Mouse (Mus musculus) thymus, adult 2 months (tissue): ENCODE measurements at regions not wholly inside any gene's neighbourhood (a gene's known extent, or its start where the extent isn't known, plus 50 kb on each side); places are given as distances from the start of the nearest gene placed in this dataset.

ENCODE experiments used
- CTCF ChIP-seq: fragments of 200-500 bp; IDR thresholded peaks from 2 replicates; pipeline ENCODE4 v1.5.1; 2012; ENCODE audit warnings: mild to moderate bottlenecking, control low read depth, low read length, moderate library complexity, borderline replicate concordance; ENCODE audit not compliant: control insufficient read depth, poor library complexity, insufficient read depth; ENCODE audit errors: extremely low read depth
- POLR2A ChIP-seq: fragments of 200-500 bp; IDR thresholded peaks from 2 replicates; pipeline ENCODE4 v1.6.1; 2012; ENCODE audit warnings: mild to moderate bottlenecking, low read length, control low read depth, moderate library complexity; ENCODE audit not compliant: control insufficient read depth, poor library complexity, insufficient read depth; ENCODE audit errors: extremely low read depth

DNA sequence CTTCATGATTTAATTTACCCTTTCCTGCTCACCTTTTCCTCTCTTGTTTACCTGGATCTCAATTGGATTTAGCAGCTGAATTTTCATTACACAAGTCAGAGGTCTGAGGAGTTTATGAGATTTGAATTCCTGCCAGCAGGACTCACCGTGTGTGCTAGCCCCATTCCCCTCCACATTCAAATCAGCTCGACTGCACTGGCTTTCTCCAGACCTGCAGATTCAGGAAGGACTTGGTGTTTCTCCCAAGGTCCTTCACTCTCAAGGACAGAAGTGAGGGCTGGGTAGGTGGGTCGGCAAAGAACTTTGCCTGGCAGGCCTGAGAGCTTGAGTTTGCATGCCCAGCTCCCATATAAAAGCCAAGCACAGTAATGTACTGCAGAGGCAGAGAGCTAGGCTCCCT is 180.8 kb downstream of the Qk start:
- no peak for TF ChIP-seq CTCF
- TF ChIP-seq POLR2A: no peak
